Mouse (Mus musculus) right cerebral cortex, postnatal 4 days (tissue): ENCODE measurements at regions not wholly inside any gene's neighbourhood (a gene's known extent, or its start where the extent isn't known, plus 50 kb on each side); places are given as distances from the start of the nearest gene placed in this dataset.

Experiments
- DNase-seq: peaks from one replicate; pipeline ENCODE4 v3.0.0-alpha.2; 2022

- DNase-seq = no peak
Measured at GRCm38 (mm10) chr1:151092035-151092434, 90.3 kb upstream of the Gm47985 start.

GRCm38 (mm10) chr1:151095344-151096050 is 86.8 kb upstream of the Gm47985 start:
- DNase-seq = no peak

GRCm38 (mm10) chr1:151096079-151096478 is 86.3 kb upstream of the Gm47985 start:
- DNase-seq = no peak

- DNase-seq = no peak
Measured at GRCm38 (mm10) chr1:151097506-151097905, 84.8 kb upstream of the Gm47985 start.

- no peak for DNase-seq
Measured at GRCm38 (mm10) chr1:151098763-151099162, 83.6 kb upstream of the Gm47985 start.

GRCm38 (mm10) chr1:151100565-151101483 is 81.5 kb upstream of the Gm47985 start:
- DNase-seq = no peak

- no peak for DNase-seq
Measured at GRCm38 (mm10) chr1:151101516-151101915, 80.8 kb upstream of the Gm47985 start.

- no peak for DNase-seq
Measured at GRCm38 (mm10) chr1:151102061-151102460, 80.3 kb upstream of the Gm47985 start.

- DNase-seq = no peak
Measured at GRCm38 (mm10) chr1:151102646-151103391, 79.5 kb upstream of the Gm47985 start.

- DNase-seq = no peak
Measured at GRCm38 (mm10) chr1:151103522-151104037, 78.8 kb upstream of the Gm47985 start.

GRCm38 (mm10) chr1:151104346-151104745 is 78.0 kb upstream of the Gm47985 start:
- DNase-seq = no peak

GRCm38 (mm10) chr1:151104806-151105205 is 77.5 kb upstream of the Gm47985 start:
- no peak for DNase-seq

GRCm38 (mm10) chr1:151105251-151105650 is 77.1 kb upstream of the Gm47985 start:
- DNase-seq = no peak

GRCm38 (mm10) chr1:151107401-151107800 is 74.9 kb upstream of the Gm47985 start:
- DNase-seq = no peak

- DNase-seq = no peak
Measured at GRCm38 (mm10) chr1:151109333-151109732, 73.0 kb upstream of the Gm47985 start.

- DNase-seq = no peak
Measured at GRCm38 (mm10) chr1:151110412-151110811, 71.9 kb upstream of the Gm47985 start.

- DNase-seq = no peak
Measured at GRCm38 (mm10) chr1:151111683-151112082, 70.7 kb upstream of the Gm47985 start.

GRCm38 (mm10) chr1:151112390-151112789 is 69.9 kb upstream of the Gm47985 start:
- DNase-seq = no peak

- DNase-seq = no peak
Measured at GRCm38 (mm10) chr1:151113199-151113598, 69.1 kb upstream of the Gm47985 start.

- DNase-seq = no peak
Measured at GRCm38 (mm10) chr1:151118530-151118929, 63.8 kb upstream of the Gm47985 start.

GRCm38 (mm10) chr1:151118982-151119381 is 63.4 kb upstream of the Gm47985 start:
- no peak for DNase-seq

GRCm38 (mm10) chr1:151119566-151119965 is 62.8 kb upstream of the Gm47985 start:
- DNase-seq = no peak

GRCm38 (mm10) chr1:151121686-151122085 is 60.7 kb upstream of the Gm47985 start:
- no peak for DNase-seq
